29 mouse cellular contexts compared by ENCODE assay signal in genomic region chr2:21680735-21681270, GRCm38 (mm10).
"Had no signal": no experiment of that assay in that cellular context is flagged by ENCODE, and none has a peak within 500 bp of the region (broad histone marks: within the 10 kb centered on the region; RNA-seq: fewer than 3 reads in every experiment).

No protein-coding gene starts in this region.

- H3K27me3 ChIP-seq: heart, embryonic 12.5 days; heart, embryonic 13.5 days; heart, embryonic 15.5 days; hindbrain, embryonic 12.5 days; hindbrain, embryonic 13.5 days; hindbrain, embryonic 15.5 days; intestine, embryonic 15.5 days; kidney, embryonic 15.5 days had no signal

- ATAC-seq: hindbrain, embryonic 16.5 days; hindbrain, postnatal 0 days; inflammation-experienced regulatory T-cells, adult 6 months; intestine, embryonic 15.5 days; intestine, embryonic 16.5 days; intestine, postnatal 0 days had no signal

- DNase-seq: heart, postnatal 10 days; heart, postnatal 14 days; heart, postnatal 36 days; heart, postnatal 4 days; kidney, adult 11 months; kidney, adult 18-20 months; kidney, adult 2 months; kidney, adult 8-10 months; kidney, adult 9 months; kidney, postnatal 10 days; kidney, postnatal 14 days; kidney, postnatal 25 days; kidney, postnatal 36 days; kidney, postnatal 4 days; layer of hippocampus, adult 9-11 months; layer of hippocampus, postnatal 36 days had no signal
